Comparison of ENCODE assay signal across 30 mouse cellular contexts in the genomic region with DNA sequence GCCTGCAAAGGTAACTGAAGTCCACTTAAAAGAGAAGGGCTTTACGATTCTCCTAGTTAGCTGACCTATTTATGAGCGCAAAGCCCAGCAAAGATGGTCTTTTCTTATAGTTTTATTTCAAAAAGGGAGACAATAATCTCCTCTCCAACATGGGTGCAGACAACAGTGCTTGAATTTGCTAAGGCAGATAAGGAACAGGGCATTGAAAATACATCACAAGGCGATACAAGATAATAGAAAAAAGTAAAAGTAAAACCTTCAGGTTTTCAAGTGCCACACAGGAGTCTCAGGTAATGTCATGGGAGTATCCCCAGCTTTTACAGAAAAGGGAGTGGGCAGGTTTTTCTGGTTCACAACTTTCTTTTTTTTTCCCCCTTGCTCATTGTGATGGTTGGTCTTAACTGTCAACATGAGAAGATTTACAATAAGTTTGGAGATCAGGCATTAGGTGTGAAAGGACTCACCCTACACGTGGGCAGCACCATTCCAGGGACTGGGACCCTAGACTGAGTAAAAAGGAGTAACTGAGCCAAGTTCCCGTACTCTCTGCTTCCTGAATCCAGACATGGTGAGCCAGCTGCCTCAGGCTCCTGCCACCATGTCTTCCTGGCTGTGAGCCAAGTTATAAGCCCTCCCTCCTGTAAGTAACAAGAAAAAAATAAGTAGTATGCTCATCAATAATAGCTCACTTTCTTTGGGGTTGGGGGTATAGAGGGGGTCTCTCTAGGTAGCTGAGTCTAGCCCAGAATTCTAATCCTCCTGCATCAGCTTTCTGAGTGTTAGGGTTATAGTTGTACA.
A peak's percentile ranks its signal among the peaks of the same experiment; 100 is the strongest.
DNase-seq lines count a peak whose midpoint lies in the region; ATAC-seq and TF ChIP-seq lines count a peak whose summit lies in the region.
"Had no signal": no experiment of that assay in that cellular context is flagged by ENCODE, and none has a peak within 500 bp of the region (broad histone marks: within the 10 kb centered on the region; RNA-seq: fewer than 3 reads in every experiment).

No protein-coding gene starts in this region.

- no peak for ATAC-seq in heart, embryonic 11.5 days (replicated peaks; ENCODE audit: insufficient number of reproducible peaks, low FRiP score, low TSS enrichment)
- ATAC-seq in midbrain, embryonic 11.5 days (ENCODE audit: low FRiP score): no peak
- ATAC-seq in midbrain, embryonic 15.5 days (replicated peaks): no peak
- no peak for ATAC-seq in liver, embryonic 13.5 days (ENCODE audit: low read depth)
- ATAC-seq: activated CD4-positive, CD25-positive, alpha-beta regulatory T cell, adult 4 months; intestine, embryonic 16.5 days had no signal

- H3K4me1 ChIP-seq in heart, embryonic 11.5 days (ENCODE audit: control insufficient read depth, insufficient read depth, low read length): no peaks in the 10 kb centered on the region
- no peaks in the 10 kb centered on the region for H3K4me1 ChIP-seq in midbrain, embryonic 11.5 days (ENCODE audit: control insufficient read depth, insufficient read depth, low read length)
- no peaks in the 10 kb centered on the region for H3K4me1 ChIP-seq in midbrain, embryonic 15.5 days
- peaks cover 63% of the 10 kb centered on the region for H3K4me1 ChIP-seq in liver, embryonic 13.5 days (replicated peaks)
- H3K4me1 ChIP-seq: embryonic facial prominence, embryonic 15.5 days; neural tube, embryonic 13.5 days; stomach, embryonic 15.5 days had no signal

- H3K36me3 ChIP-seq in heart, embryonic 11.5 days (ENCODE audit: control insufficient read depth, insufficient read depth, low read length): no peaks in the 10 kb centered on the region
- H3K36me3 ChIP-seq in midbrain, embryonic 11.5 days (ENCODE audit: control insufficient read depth, insufficient read depth, low read length): no peaks in the 10 kb centered on the region
- H3K36me3 ChIP-seq in midbrain, embryonic 15.5 days (replicated peaks): no peaks in the 10 kb centered on the region
- H3K36me3 ChIP-seq in liver, embryonic 13.5 days: no peaks in the 10 kb centered on the region
- H3K36me3 ChIP-seq: embryonic facial prominence, embryonic 15.5 days; forebrain, embryonic 10.5 days; heart, embryonic 13.5 days; kidney, embryonic 15.5 days; neural tube, embryonic 13.5 days; stomach, embryonic 15.5 days had no signal

- no peak for TF ChIP-seq CTCF in left cerebral cortex, adult 2 months (IDR thresholded peaks at IDR 0.05)

- no peaks in the 10 kb centered on the region for H3K9me3 ChIP-seq in heart, embryonic 11.5 days (replicated peaks; ENCODE audit: control insufficient read depth, low read length)
- H3K9me3 ChIP-seq in midbrain, embryonic 11.5 days (ENCODE audit: control insufficient read depth, low read length): no peaks in the 10 kb centered on the region
- no peaks in the 10 kb centered on the region for H3K9me3 ChIP-seq in midbrain, embryonic 15.5 days
- H3K9me3 ChIP-seq in liver, embryonic 13.5 days (replicated peaks): no peaks in the 10 kb centered on the region
- H3K9me3 ChIP-seq: embryonic facial prominence, embryonic 15.5 days; forebrain, embryonic 10.5 days; heart, embryonic 13.5 days; kidney, embryonic 15.5 days; neural tube, embryonic 13.5 days; stomach, embryonic 15.5 days had no signal

- peak overlapping the region; percentile 31; the same call in 1 of the 2 replicates for H3K27ac ChIP-seq in heart, embryonic 11.5 days (ENCODE audit: low read depth, low read length)
- H3K27ac ChIP-seq in midbrain, embryonic 11.5 days (ENCODE audit: low read depth, low read length): no peak overlapping the region
- no peak overlapping the region for H3K27ac ChIP-seq in midbrain, embryonic 15.5 days
- H3K27ac ChIP-seq in liver, embryonic 13.5 days: peak overlapping the region; percentile 99
- H3K27ac ChIP-seq in left cerebral cortex, adult 2 months: no peak overlapping the region
- H3K27ac ChIP-seq: embryonic facial prominence, embryonic 15.5 days; forebrain, embryonic 10.5 days; heart, embryonic 13.5 days; hindbrain, postnatal 0 days; kidney, embryonic 15.5 days; neural tube, embryonic 13.5 days; stomach, embryonic 15.5 days had no signal

- H3K27me3 ChIP-seq in heart, embryonic 11.5 days (ENCODE audit: control insufficient read depth, insufficient read depth, low read length): no peaks in the 10 kb centered on the region; the same call in 1 of the 2 replicates
- no peaks in the 10 kb centered on the region for H3K27me3 ChIP-seq in midbrain, embryonic 11.5 days (ENCODE audit: control insufficient read depth, insufficient read depth, low read length)
- H3K27me3 ChIP-seq in midbrain, embryonic 15.5 days (replicated peaks): no peaks in the 10 kb centered on the region
- no peaks in the 10 kb centered on the region for H3K27me3 ChIP-seq in liver, embryonic 13.5 days
- H3K27me3 ChIP-seq: embryonic facial prominence, embryonic 15.5 days; kidney, embryonic 15.5 days; neural tube, embryonic 13.5 days; stomach, embryonic 15.5 days had no signal

- intact Hi-C loops in left cerebral cortex, adult 2 months (cut with DNase I): loop anchor here (5.0 kb wide), 2 partner anchors 123 to 618 kb away; a partner anchor contains a TSS

- no peak overlapping the region for H3K4me2 ChIP-seq in heart, embryonic 11.5 days
- no peak overlapping the region for H3K4me2 ChIP-seq in midbrain, embryonic 11.5 days
- H3K4me2 ChIP-seq in midbrain, embryonic 15.5 days: no peak overlapping the region
- peak overlapping the region; percentile 62 for H3K4me2 ChIP-seq in liver, embryonic 13.5 days
- H3K4me2 ChIP-seq: embryonic facial prominence, embryonic 15.5 days; stomach, embryonic 15.5 days had no signal

- no peak overlapping the region for H3K9ac ChIP-seq in heart, embryonic 11.5 days (ENCODE audit: low read depth, low read length)
- no peak overlapping the region for H3K9ac ChIP-seq in midbrain, embryonic 11.5 days (ENCODE audit: low read length)
- H3K9ac ChIP-seq in midbrain, embryonic 15.5 days: no peak overlapping the region
- peak overlapping the region; percentile 40 for H3K9ac ChIP-seq in liver, embryonic 13.5 days
- H3K9ac ChIP-seq: embryonic facial prominence, embryonic 15.5 days; heart, embryonic 13.5 days; kidney, embryonic 15.5 days; neural tube, embryonic 13.5 days; stomach, embryonic 15.5 days had no signal

- WGBS in heart, embryonic 11.5 days (ENCODE audit: insufficient replicate concordance): 65% methylated on average over 5 of the region's 5 CpGs
- WGBS in midbrain, embryonic 11.5 days: 83% methylated on average over 5 of the region's 5 CpGs
- WGBS in midbrain, embryonic 15.5 days: 80% methylated on average over 5 of the region's 5 CpGs
- 52% methylated on average over 5 of the region's 5 CpGs for WGBS in liver, embryonic 13.5 days (ENCODE audit: insufficient replicate concordance)

- DNase-seq in heart, adult 8-10 months (ENCODE audit: low spot score): no peak
- DNase-seq in midbrain, embryonic 11.5 days (ENCODE audit: low spot score, missing footprints): peak; percentile 66
- no peak for DNase-seq in liver, embryonic 13.5 days
- DNase-seq in left cerebral cortex, adult 2 months (ENCODE audit: extremely low spot score in 1 of 2, low spot score in 2 of 2): no peak
- DNase-seq in right cerebral cortex, postnatal 10 days (ENCODE audit: low spot score in 2 of 2): no peak
- DNase-seq: adrenal gland, adult 8-10 months; cerebellum, adult 2 months; cerebellum, postnatal 36 days; embryo, embryonic 11 days; heart, postnatal 14 days; kidney, postnatal 4 days; layer of hippocampus, adult 9-11 months; left cerebral cortex, postnatal 4 days; lung, adult 18-20 months; lung, postnatal 4 days; right cerebral cortex, postnatal 4 days; thymus, adult 2 months; thymus, postnatal 4 days had no signal

- no peak overlapping the region for H3K4me3 ChIP-seq in heart, embryonic 11.5 days (ENCODE audit: low read depth, low read length)
- H3K4me3 ChIP-seq in midbrain, embryonic 11.5 days (ENCODE audit: low read depth, low read length): no peak overlapping the region
- no peak overlapping the region for H3K4me3 ChIP-seq in midbrain, embryonic 15.5 days
- H3K4me3 ChIP-seq in liver, embryonic 13.5 days (replicated peaks): no peak overlapping the region
- no peak overlapping the region for H3K4me3 ChIP-seq in left cerebral cortex, adult 2 months
- H3K4me3 ChIP-seq: embryonic facial prominence, embryonic 15.5 days; forebrain, embryonic 10.5 days; heart, embryonic 13.5 days; kidney, embryonic 15.5 days; myocyte; neural tube, embryonic 13.5 days; stomach, embryonic 15.5 days had no signal

Comparison
In these comparisons a context has a peak if more than half of its experiments do, and no peak if none do; other contexts are left out.
1. H3K27ac ChIP-seq: peak in heart, embryonic 11.5 days (single experiment) and liver, embryonic 13.5 days (single experiment); none in midbrain, embryonic 11.5 days (single experiment), midbrain, embryonic 15.5 days (single experiment) and left cerebral cortex, adult 2 months (single experiment).